Mouse (Mus musculus): ENCODE data around the gene Ankrd39.

Ankrd39 gene

DNA sequence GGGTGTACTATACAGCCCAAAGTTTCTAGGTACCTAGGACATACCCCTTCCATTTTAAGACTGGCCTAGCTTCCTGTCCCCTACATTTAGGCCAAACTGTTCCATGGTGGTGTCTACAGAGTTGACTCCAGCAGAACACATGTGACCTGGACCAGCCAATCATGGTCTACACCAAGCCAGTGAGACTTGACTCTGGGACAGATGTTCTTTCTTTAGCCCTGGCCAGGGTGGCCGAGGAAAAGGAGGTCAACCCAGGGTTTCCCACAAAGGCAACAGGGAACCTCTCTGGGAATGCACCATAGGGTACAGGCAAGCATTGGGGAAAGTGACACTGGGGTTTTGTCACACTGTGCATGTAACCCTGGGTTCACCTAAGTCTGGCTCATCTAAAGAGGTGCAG, 25.5 kb upstream of the Ankrd39 start:
- no peak for DNase-seq (ENCODE audit: low spot score in 2 of 2)

- no peak for DNase-seq (ENCODE audit: low spot score in 2 of 2)
Observed at GRCm38 (mm10) chr1:36572140-36572700, 25.0 kb upstream of the Ankrd39 start.

DNA sequence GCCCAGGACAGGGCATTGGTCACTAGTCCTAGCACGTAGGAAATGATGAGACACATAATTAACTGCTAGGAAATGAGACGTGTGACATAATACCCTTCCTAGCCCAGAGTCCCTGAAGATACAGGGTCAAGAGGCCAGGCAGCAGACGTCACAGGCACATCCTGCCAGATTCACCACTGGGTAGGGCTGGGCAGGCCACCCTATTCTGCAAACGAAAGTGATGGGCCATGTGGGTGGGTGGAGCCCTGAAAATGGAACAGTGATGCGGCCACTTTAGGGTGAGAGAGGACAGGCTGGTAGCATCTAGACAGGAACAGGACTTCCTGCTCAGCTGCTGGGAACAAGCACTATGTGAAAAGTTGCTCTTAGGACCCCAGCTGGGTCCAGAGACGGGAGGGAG, 24.4 kb upstream of the Ankrd39 start:
- DNase-seq (ENCODE audit: low spot score in 2 of 2), result no peak

DNA sequence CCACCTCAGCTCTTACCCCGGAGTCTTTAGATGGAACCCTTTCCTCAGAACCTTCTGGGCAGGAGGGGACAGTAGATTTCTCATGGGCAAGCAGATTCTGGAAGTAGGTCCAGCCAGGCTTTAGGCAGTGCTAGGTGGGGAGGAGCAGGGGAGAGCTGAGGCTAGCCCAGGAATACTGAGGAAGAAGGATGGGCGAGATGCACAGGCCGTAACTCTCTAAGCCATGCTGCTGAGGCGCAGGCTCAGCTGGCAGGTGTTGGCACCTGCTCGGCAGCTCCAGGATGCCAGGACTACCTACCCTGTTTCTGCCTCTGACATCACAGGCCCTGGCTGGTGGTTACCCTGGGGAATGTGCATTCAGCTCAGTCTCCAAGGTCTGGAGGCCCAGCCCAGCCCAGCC, 23.1 kb upstream of the Ankrd39 start:
- DNase-seq (ENCODE audit: low spot score in 2 of 2), result no peak

DNA sequence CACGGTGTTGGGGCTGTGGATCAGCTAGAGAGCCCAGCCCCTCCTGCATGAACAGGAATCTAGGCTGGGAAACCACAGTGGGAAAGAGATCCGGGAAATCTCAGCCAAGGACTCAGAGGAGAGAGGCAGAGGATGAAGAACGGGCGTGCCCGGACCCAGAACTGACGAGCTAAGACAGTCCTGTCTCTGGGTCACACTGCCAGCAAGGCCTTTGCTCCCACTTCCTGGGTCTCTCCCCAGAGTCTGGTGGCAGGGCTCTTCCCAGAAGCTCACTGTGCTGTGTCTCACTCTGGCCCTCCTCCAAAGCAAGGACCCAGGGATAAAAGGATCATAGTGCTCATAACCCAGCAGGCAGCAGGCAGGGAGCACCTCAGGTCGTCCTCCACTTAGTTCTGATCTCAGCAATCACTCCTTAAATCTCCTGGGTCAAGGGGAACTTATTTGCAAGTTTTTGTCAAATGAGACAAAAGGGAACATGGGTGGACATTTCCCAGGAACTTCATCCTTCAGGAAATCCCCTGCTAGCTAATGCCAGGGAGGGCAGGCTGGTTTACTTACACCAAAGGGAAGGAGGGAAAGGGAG, 22.5 kb upstream of the Ankrd39 start:
- DNase-seq (ENCODE audit: low spot score in 2 of 2), result no peak

- no peak for DNase-seq (ENCODE audit: low spot score in 2 of 2)
Observed at GRCm38 (mm10) chr1:36568776-36569175, 21.5 kb upstream of the Ankrd39 start.

DNA sequence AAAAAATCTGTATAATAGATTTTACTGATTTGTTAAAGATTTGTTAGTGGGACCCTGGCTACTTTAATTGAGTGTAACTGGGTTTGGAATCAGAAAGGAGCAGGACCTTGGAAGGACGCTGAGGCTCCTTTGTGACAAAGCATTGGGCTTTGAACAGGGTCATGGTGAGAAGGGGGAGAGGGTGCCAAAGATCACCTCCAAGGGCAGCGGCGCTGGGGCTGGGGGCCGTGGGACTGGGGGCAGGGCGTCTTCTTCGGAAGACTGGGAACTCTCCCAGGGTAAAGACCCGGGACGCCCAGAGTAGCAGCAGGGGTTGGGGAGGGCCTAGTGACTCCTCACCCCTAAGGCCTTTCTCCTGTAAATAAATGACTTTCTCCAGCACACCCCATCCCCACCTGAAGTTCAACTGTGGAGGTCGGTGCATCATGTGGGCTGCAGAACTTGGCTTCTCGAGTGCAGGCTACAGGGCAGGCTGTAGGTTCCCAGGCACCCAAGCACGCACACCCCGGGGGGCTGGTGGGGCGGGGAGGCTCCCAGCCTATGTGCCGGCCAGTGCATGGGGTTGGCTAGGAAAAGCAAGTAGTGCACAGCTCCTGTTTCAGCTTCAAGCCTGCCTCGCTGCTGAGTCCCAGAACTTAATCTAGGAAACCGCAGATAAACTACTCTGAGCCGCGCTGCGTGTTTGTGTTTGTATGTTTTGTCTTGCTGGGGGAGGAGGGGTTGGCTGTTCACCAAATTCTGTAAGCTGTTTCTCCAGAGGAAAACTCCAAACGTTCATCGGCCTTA, 20.8 kb upstream of the Ankrd39 start:
- DNase-seq (ENCODE audit: low spot score in 2 of 2), result no peak

DNA sequence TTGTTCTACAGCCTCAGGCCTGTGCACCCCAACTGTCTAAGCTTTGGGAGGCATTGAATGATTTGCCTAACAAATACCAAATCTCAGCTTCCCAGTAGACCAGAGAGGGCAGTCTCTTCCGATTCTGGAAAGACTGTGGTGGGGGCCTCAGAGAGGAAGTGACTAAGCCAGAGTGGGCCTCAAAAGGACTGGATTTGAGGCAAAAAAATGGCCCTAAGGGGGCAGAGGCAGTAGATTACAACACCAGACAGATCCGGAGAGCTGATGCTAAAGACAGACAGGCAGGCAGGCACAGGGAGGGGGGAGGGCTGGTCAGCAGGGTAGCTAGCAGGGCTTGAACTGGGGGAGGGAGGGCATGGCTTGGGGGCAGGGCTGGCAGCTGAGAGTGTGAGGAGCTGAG, 19.2 kb upstream of the Ankrd39 start:
- no peak for DNase-seq (ENCODE audit: low spot score in 2 of 2)

DNA sequence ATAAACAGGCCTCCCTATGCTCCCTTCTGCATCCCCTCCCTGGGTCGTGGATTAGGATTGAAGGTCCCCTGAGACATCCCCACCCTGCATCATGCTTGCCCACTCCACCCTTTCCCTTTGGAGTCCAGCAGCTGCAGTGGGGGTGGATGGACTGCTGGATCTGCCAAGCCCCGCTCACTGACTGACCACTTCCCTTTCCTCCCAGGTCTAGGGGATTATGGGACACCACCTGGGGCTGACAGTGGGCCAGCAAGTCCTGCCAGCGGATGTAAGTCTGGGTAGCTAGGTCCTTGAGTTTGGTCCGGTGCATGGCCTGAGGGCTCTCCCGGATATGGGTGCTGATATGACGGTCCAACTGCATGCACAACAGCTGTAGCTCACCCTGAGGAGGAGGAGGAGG, 16.9 kb upstream of the Ankrd39 start:
- DNase-seq (ENCODE audit: low spot score in 2 of 2), result no peak

- DNase-seq (ENCODE audit: low spot score in 2 of 2), result no peak
Observed at GRCm38 (mm10) chr1:36563632-36564031, 16.4 kb upstream of the Ankrd39 start.

DNA sequence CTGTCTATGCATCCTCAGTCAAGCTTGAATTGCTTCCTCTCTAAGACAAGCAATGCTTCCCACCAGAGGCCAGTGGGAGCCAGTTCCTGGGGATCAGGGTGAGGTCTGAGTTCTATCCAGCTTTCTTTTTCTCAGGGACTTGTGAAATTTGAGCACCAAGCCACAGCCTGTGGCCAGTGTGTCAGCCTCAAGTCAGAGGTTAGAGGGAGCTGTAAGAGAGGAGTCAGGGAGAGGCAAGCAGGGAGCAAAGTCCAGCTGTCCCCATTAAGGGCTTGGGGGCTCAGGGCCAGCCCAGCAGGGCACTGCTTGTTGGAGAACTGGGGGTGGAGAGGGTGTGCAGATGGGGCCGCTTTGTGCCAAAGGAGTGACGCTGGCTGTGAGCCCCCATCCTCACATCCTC, 16.0 kb upstream of the Ankrd39 start:
- DNase-seq (ENCODE audit: low spot score in 2 of 2), result no peak

DNA sequence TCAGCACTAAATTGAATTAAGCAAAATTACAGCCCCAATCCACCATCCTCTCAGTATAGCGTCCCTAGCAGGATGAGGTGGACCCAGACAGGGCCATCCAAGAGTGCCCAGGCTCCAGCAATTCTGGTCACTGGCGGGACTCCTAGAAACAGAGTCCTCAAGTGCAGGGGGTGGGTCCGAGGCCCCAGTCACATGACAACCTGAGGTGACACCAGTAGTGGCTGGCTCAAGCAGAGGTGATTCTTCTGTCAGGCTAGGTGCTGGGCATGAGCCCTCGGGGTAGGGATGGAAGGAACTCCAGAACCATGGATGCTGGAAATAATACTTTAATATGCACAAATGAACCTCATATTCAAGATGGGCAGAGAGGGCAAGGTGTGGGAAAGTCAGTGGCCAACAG, 15.1 kb upstream of the Ankrd39 start:
- no peak for DNase-seq (ENCODE audit: low spot score in 2 of 2)

DNA sequence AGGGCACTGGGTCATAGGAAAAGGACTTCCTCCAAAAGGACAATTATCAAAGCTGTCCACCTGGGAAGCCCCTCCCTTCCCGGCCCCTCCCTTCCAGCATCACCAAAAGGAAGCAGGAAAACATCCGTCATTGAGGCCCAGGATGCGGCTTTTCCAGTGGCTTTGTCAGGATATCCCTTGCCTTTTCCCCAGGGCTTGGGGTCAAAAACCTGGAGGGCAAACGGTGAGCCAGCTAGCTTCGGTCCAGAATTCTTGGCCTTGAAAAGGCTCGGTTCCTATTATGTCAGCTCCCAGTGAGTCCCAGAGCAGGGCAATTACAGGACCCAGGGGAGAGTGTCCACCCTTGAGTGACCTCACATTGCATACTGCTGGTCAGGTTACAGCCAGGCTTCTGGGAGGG, 13.7 kb upstream of the Ankrd39 start:
- DNase-seq (ENCODE audit: low spot score in 2 of 2), result no peak

DNA sequence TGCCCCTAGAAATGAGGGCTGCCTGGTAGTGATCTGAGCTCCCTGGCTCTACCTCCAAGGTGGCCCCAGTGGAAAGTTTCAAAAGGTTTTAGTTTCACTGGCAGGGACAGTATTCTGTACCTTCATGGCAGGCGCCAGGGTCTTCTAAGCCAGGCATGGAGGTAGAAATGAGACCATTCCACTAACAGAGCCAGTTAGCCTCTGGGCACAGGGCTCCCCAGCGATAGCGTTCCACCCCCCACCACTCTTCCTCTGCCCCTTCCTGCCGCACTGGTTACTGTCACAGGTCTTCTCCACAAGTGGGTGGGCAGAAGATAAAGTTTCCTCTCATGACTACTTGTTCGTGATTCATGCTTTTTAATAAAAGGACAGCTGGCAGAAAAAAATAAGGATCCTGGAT, 12.6 kb upstream of the Ankrd39 start:
- DNase-seq (ENCODE audit: low spot score in 2 of 2), result no peak

DNA sequence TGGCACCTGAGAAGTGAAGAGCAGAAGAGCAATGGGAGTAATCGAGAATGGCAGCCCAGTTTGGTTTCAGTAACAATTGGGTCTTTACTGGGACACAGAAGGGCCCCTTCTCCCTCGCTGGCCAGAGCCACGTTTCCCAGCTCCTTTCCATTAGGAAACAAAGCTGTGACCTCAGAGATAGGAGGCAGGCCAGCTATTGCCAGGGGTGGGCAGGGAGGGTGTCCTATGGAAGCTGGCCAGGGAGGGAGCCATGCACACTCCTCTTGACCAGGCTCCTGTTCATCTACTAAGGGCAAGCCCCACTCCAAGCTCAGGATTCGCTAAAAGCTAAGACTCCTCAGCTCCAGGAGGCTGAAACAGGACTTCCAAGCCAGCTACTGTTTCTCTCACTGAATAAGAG, 12.0 kb upstream of the Ankrd39 start:
- DNase-seq (ENCODE audit: low spot score in 2 of 2), result no peak

DNA sequence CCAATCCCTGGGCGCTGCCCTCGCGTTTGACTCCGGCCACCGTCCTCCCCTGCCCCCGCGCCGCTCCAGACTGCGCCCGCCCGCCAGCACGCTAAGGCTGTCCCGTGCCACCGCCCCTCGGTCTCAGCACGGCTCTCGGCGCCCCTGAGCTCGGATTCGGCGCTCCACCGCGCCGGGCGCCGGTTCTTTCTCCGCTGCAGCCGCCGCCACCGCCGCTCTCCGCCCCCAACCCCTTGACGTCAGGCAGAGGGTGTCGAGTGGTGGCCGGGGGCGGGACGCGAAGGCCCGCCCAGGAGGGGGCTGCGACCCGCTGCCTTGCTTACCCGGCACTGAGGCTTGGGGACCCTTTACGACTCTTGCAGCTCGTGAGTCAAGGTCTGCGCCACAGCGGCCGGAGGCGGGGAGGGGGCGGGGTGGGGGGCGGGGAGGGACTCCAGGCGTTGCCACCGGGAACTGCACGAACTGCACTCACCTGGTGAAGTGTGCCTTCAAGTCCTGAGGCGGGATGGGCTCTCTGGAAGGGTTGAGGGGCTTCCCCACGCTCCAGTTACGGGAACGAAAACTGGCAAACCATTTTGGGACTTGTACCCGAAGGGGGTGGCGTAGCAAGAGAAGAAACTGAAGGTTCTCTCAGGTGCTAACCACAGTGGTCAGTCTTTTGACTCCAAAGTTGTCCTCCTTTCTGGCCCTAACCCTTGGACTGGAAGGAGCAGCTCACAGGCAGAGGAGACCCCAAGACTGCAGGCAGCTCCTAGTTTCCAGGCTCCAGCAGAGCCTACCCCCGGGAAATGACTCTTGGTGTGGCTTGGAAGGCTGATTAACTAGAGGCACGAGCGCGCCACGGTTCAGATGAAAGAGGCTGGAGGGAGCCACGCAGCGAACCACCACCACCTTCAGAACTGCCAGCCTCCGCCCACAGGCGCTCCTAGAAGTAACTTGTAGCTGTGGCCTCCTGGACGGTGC, 11.1 kb upstream of the Ankrd39 start, which contains the start of gene Sema4c:
Gene Sema4c (minus strand): TSS at position 319 of the 963 bp plus-strand sequence.
- peak; percentile 85 to 87 for DNase-seq (ENCODE audit: low spot score in 2 of 2)

GRCm38 (mm10) chr1:36557457-36558011, 10.3 kb upstream of the Ankrd39 start:
- peak; percentile 86 to 87 for DNase-seq (ENCODE audit: low spot score in 2 of 2)

DNA sequence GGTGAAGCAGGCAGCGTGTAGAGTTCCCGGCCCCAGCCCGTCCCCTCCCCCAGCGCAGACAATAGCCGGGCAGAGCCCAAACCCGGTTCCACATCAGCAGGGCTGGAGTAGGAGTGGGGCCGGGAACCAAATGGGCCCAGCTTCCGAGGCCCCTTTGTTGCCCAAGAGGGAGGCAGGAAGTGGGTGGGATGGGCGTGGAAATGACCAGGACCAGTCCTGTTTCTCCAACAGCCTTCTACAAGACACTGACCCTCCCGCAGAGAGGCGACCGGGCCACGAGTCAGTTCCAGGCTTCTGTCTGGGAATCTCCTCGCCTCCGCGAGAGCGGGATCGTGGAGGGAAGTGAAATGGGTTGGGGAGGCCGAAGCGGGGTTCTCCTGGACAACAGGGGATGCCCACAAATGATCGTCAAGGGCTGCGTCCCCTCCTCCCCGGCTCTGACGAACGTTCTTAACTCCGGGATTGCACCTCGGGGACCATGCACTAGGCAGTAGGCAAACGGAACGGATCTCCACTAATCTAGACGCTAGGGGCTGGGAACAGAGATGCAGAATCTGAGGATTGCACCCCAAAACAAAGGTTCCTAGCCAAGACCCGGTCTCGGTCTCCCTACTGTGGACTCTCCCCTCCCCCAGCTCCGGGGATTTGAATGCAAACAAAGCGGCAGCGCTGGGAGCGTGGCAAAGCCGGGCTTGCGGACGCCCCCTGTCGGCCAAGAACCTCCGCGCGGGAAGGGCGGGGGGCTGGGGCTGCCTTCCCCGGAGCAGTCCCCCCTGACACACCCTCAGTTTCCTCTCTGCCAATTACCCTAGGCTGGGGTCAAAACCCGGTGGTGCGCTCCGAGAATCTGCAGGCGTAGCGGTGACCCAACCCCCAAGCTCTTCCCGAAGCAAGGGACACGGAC, 9.6 kb upstream of the Ankrd39 start:
- peak; percentile 94 to 96 for DNase-seq (ENCODE audit: low spot score in 2 of 2)

GRCm38 (mm10) chr1:36555798-36556395, 8.7 kb upstream of the Ankrd39 start:
- peak in 1 of 2 experiments; percentile 61 for DNase-seq (ENCODE audit: low spot score in 2 of 2)
